25 mouse cellular contexts compared by ENCODE assay signal in the genomic region with DNA sequence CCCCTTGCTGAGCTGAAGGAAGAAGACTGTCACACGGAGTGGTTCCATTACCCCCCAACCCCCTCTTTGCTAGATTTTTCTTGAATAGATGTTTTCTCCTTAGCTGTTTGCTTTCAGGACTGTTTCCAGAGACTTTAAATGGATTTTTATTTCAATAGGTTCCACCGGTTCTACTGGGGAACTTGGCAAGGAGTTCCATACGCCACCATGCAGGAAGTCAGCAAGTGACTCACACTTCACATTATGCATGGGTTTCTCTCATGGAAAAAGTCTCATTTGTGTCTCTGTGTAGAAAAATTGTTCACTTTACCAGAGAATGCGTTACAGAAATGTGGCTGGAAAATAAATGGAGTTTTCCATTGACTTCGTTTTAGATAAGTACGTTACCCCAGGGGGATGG.
DNase-seq lines count a peak whose midpoint lies in the region; TF ChIP-seq lines count a peak whose summit lies in the region.
"Had no signal": no experiment of that assay in that cellular context is flagged by ENCODE, and none has a peak within 500 bp of the region (broad histone marks: within the 10 kb centered on the region; RNA-seq: fewer than 3 reads in every experiment).

No protein-coding gene starts in this region.

- H3K36me3 ChIP-seq in CH12.LX (replicated peaks in 1 of 2; ENCODE audit: control insufficient read depth in 1 of 2, insufficient read depth in 1 of 2, low read length in 1 of 2) = no peaks in the 10 kb centered on the region
- H3K36me3 ChIP-seq: heart, embryonic 12.5 days; hindbrain, embryonic 12.5 days; limb, embryonic 13.5 days; liver, embryonic 15.5 days; midbrain, embryonic 13.5 days had no signal

- H3K9me3 ChIP-seq in CH12.LX (replicated peaks; ENCODE audit: low read length) = no peaks in the 10 kb centered on the region
- H3K9me3 ChIP-seq: hindbrain, embryonic 12.5 days; limb, embryonic 13.5 days; liver, embryonic 15.5 days had no signal

- no peak for TF ChIP-seq EP300 in CH12.LX (IDR thresholded peaks at IDR 0.05; ENCODE audit: low read length)

- DNase-seq in frontal cortex, adult 2 months (ENCODE audit: extremely low spot score in 1 of 2, low spot score in 1 of 2) = peak; percentile 30 to 80
- DNase-seq in frontal cortex, postnatal 14 days (ENCODE audit: low spot score in 2 of 2) = no peak
- DNase-seq in left cerebral cortex, postnatal 14 days (ENCODE audit: low spot score in 2 of 2) = peak; percentile 38 to 48
- DNase-seq in left cerebral cortex, adult 8-10 months (ENCODE audit: low spot score in 2 of 2) = no peak
- DNase-seq in CH12.LX (ENCODE audit: extremely low read depth) = peak; percentile 17
- peak; percentile 29 to 43 for DNase-seq in left cerebral cortex, postnatal 36 days (ENCODE audit: low spot score in 2 of 2)
- no peak for DNase-seq in lung, adult 18-20 months
- no peak for DNase-seq in thymus, postnatal 0 days (ENCODE audit: low spot score)
- DNase-seq: adrenal gland, adult 2 months; B cell, adult 2 months; cerebellum, adult 8-10 months; gastrocnemius, adult 2 months; heart, postnatal 14 days; kidney, adult 18-20 months; kidney, postnatal 14 days; lung, postnatal 10 days; thymus, adult 18-20 months had no signal

- no peak for TF ChIP-seq RAD21 in CH12.LX (IDR thresholded peaks at IDR 0.05; ENCODE audit: low read depth, low read length)

- in situ Hi-C loops in CH12.LX (cut with MboI; ENCODE audit: low pct_ligation_motif_present, low pct_unique_long_range_greater_than_20kb, low sequenced_read_pairs) = no loop called here

- no peaks in the 10 kb centered on the region for H3K27me3 ChIP-seq in CH12.LX (replicated peaks)
- H3K27me3 ChIP-seq: forebrain, embryonic 13.5 days; hindbrain, embryonic 12.5 days; limb, embryonic 13.5 days; liver, embryonic 15.5 days; midbrain, embryonic 13.5 days had no signal

- no peak overlapping the region for H3K27ac ChIP-seq in CH12.LX (ENCODE audit: insufficient read depth, low read depth)
- H3K27ac ChIP-seq: forebrain, embryonic 13.5 days; gastrocnemius, adult 2 months; hindbrain, embryonic 12.5 days; limb, embryonic 13.5 days; liver, embryonic 15.5 days; midbrain, embryonic 13.5 days had no signal

- no peak for TF ChIP-seq CTCF in CH12.LX (conservative IDR thresholded peaks at IDR 0.05 in 1 of 2, IDR thresholded peaks at IDR 0.05 in 1 of 2; ENCODE audit: low read depth in 2 of 2, low read length in 2 of 2)

- no peak overlapping the region for H3K9ac ChIP-seq in CH12.LX (ENCODE audit: insufficient read depth, low read depth)
- H3K9ac ChIP-seq: forebrain, embryonic 13.5 days; heart, embryonic 12.5 days; hindbrain, embryonic 12.5 days; limb, embryonic 13.5 days; liver, embryonic 15.5 days; midbrain, embryonic 13.5 days had no signal

- dilution Hi-C loops in CH12.LX (cut with MboI; ENCODE audit: extremely low pct_ligation_motif_present, extremely low pct_unique_long_range_greater_than_20kb, low sequenced_read_pairs) = no loop called here

- no peaks in the 10 kb centered on the region for H3K79me2 ChIP-seq in CH12.LX (replicated peaks; ENCODE audit: control insufficient read depth, extremely low read depth, insufficient read depth, poor library complexity, severe bottlenecking)

- H3K4me1 ChIP-seq in CH12.LX (ENCODE audit: control insufficient read depth in 1 of 2, insufficient read depth in 2 of 2) = peaks cover 6 to 29% of the 10 kb centered on the region in 2 experiments
- H3K4me1 ChIP-seq: forebrain, embryonic 13.5 days; heart, embryonic 12.5 days; limb, embryonic 13.5 days; liver, embryonic 15.5 days; midbrain, embryonic 13.5 days had no signal

- no peak overlapping the region for H3K4me3 ChIP-seq in CH12.LX (replicated peaks in 1 of 3; ENCODE audit: low read depth in 2 of 3, low read length in 2 of 3, poor library complexity in 1 of 3)
- H3K4me3 ChIP-seq: erythroblast, embryonic 14.5 days; forebrain, embryonic 13.5 days; gastrocnemius, adult 2 months; heart, embryonic 12.5 days; hindbrain, embryonic 12.5 days; limb, embryonic 13.5 days; liver, embryonic 15.5 days; midbrain, embryonic 13.5 days; myocyte had no signal

- intact Hi-C loops in left cerebral cortex, postnatal 14 days (cut with DNase I) = no loop called here
- intact Hi-C loops in left cerebral cortex, postnatal 36 days (cut with DNase I) = no loop called here

- TF ChIP-seq POLR2A in CH12.LX (IDR thresholded peaks at IDR 0.05; ENCODE audit: low read depth, low read length) = no peak

- no peak overlapping the region for H3K4me2 ChIP-seq in CH12.LX (ENCODE audit: insufficient read depth, low read depth, poor library complexity, severe bottlenecking)
- H3K4me2 ChIP-seq: forebrain, embryonic 13.5 days; heart, embryonic 12.5 days; hindbrain, embryonic 12.5 days; limb, embryonic 13.5 days; liver, embryonic 15.5 days; midbrain, embryonic 13.5 days had no signal

TF ChIP-seq in CH12.LX, 34 proteins besides CTCF, POLR2A, EP300 and RAD21:
- TF ChIP-seq SMC3 (IDR thresholded peaks at IDR 0.05; ENCODE audit: low read depth, low read length) = no peak

Comparison
In these comparisons a context has a peak if more than half of its experiments do, and no peak if none do; other contexts are left out.
1. DNase-seq: peak in frontal cortex, adult 2 months (2 of 2), left cerebral cortex, postnatal 14 days (2 of 2), CH12.LX (single experiment) and left cerebral cortex, postnatal 36 days (2 of 2); none in frontal cortex, postnatal 14 days (0 of 2), left cerebral cortex, adult 8-10 months (0 of 2), lung, adult 18-20 months (0 of 2) and thymus, postnatal 0 days (single experiment).